Mouse (Mus musculus) stomach, postnatal 0 days (tissue): ENCODE measurements around the gene Ccdc107. TPM values are rescaled to one million over a fixed set of nuclear protein-coding genes. Genes with fewer than 3 reads are reported as not detected.

Experiments used
- ATAC-seq: fragments of 200-750 bp; cut with Nextera tagmentation; 2 replicates; pipeline ENCODE4 v1.8.0; 2017; ENCODE audit not compliant: low FRiP score, low TSS enrichment
- DNase-seq: peaks from one replicate; pipeline ENCODE4 v3.0.0-alpha.2; 2016; ENCODE audit warnings: low spot score
- H3K27ac ChIP-seq: fragments of 300-500 bp; sonication (generic); replicated peaks from 2 replicates; pipeline ENCODE4 v1.5.1; 2014; ENCODE audit warnings: mild to moderate bottlenecking, control low read depth
- H3K27me3 ChIP-seq: fragments of 300-500 bp; sonication (generic); 2 replicates; pipeline ENCODE4 v1.6.1; 2014; ENCODE audit warnings: low read length; ENCODE audit not compliant: control insufficient read depth, insufficient read depth
- H3K36me3 ChIP-seq: fragments of 300-500 bp; sonication (generic); 2 replicates; pipeline ENCODE4 v1.6.1; 2014; ENCODE audit warnings: low read length, mixed read lengths; ENCODE audit not compliant: control insufficient read depth, insufficient read depth
- H3K4me1 ChIP-seq: fragments of 300-500 bp; sonication (generic); replicated peaks from 2 replicates; pipeline ENCODE4 v1.6.1; 2014; ENCODE audit warnings: antibody characterized with exemption; ENCODE audit not compliant: control insufficient read depth, insufficient read depth
- H3K4me2 ChIP-seq: fragments of 300-500 bp; sonication (generic); replicated peaks from 2 replicates; pipeline ENCODE4 v1.6.1; 2014; ENCODE audit warnings: low read depth, mild to moderate bottlenecking, control low read depth, moderate library complexity
- H3K4me3 ChIP-seq: fragments of 300-500 bp; sonication (generic); 2 replicates; pipeline ENCODE4 v1.5.1; 2014; ENCODE audit warnings: low read depth, low read length, control low read depth
- H3K9ac ChIP-seq: fragments of 300-500 bp; sonication (generic); 2 replicates; pipeline ENCODE4 v1.6.1; 2014; ENCODE audit warnings: mild to moderate bottlenecking, low read length, control low read depth, mixed read lengths
- H3K9me3 ChIP-seq: fragments of 300-500 bp; sonication (generic); 2 replicates; pipeline ENCODE4 v1.6.1; 2016; ENCODE audit warnings: low read length; ENCODE audit not compliant: control insufficient read depth
- CTCF ChIP-seq: IDR thresholded peaks from 2 replicates; pipeline ENCODE4 v1.5.1; 2016; ENCODE audit warnings: antibody characterized with exemption, low read depth, mild to moderate bottlenecking, moderate library complexity
- EP300 ChIP-seq: optimal IDR thresholded peaks from 2 replicates; pipeline ENCODE3; 2016; ENCODE audit warnings: antibody characterized with exemption
- WGBS: fragments of 180-500 bp; shearing (Covaris S2); extraction: QIAGEN DNeasy Blood & Tissue Kit; methylation state at CpG from one replicate; pipeline ENCODE4 v1.1.7; 2014; 5-methylcytosine and 5-hydroxymethylcytosine counted together
- polyA plus RNA-seq: library from polyadenylated mRNA; unstranded; fragments of >200 nt; fragmentation: Nextera tagmentation; extraction: Ambion mirVana; gene quantifications from 2 replicates; pipeline ENCODE4 v1.2.1, GENCODE M21; 2015

Gene Ccdc107
- polyA plus RNA-seq, 1 experiment from 2014 or later: 120 TPM

GRCm38 (mm10) chr4:43504269-43504668, 11.6 kb downstream of the Ccdc107 start:
- Histone ChIP-seq H3K36me3 (no peaks in the 10 kb centered on the region), H3K4me2 (no peak overlapping the region), H3K27me3 (no peaks in the 10 kb centered on the region), H3K9ac (no peak overlapping the region), H3K4me3 (no peak overlapping the region), H3K27ac (no peak overlapping the region), H3K9me3 (no peaks in the 10 kb centered on the region), H3K4me1 (peaks cover 6% of the 10 kb centered on the region; the same call in 1 of the 2 replicates)
- 73% methylated on average over 4 of the region's 4 CpGs for WGBS
- no peak for TF ChIP-seq CTCF
- TF ChIP-seq EP300: no peak
- DNase-seq: no peak
- no peak for ATAC-seq

- no peak for DNase-seq
- ATAC-seq: no peak
- no peak overlapping the region for H3K9ac ChIP-seq
- WGBS: 69% methylated on average over 8 of the region's 8 CpGs
- peaks cover 4% of the 10 kb centered on the region; the same call in 1 of the 2 replicates for H3K4me1 ChIP-seq
- H3K4me2 ChIP-seq: no peak overlapping the region
- TF ChIP-seq CTCF (no peak), EP300 (no peak)
- no peaks in the 10 kb centered on the region for H3K9me3 ChIP-seq
- no peak overlapping the region for H3K4me3 ChIP-seq
- no peak overlapping the region for H3K27ac ChIP-seq
- H3K27me3 ChIP-seq: no peaks in the 10 kb centered on the region
- H3K36me3 ChIP-seq: no peaks in the 10 kb centered on the region
Measured at GRCm38 (mm10) chr4:43506074-43506473, 13.4 kb downstream of the Ccdc107 start.

DNA sequence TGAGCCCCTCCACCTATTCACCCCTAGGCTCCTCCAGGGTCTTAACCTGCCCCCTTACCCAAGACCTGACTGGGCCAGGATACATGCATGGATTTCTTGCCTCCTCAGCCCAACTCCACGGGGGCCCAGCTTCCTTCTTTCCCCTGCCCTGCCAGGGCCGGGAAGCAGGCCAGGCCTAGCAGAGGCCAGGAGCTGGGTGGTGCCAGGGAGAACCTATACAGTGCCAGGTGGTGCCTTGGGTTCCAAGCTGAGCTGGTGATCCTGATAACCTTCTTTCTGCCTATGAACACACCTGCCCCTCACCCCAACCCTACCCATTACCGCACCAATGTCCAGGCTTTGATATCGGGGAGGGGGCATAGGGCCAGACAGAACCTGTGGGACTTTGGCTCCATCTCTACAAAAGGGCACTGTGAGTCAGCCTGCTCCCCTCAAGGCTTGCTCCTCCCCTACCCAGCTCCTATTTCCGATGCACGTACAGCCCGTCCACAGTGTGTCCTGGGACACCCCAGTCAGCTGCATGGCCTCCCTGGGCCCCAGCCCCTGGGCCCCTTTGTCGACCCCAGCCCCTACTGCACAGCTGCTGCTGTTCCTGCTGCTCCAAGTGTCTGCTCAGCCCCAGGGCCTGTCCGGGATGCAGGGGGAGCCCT, 14.0 kb downstream of the Ccdc107 start, which contains the start of gene Car9:
Gene Car9, plus strand, starts transcription at position 431 of the 650 bp plus-strand sequence.
- TF ChIP-seq EP300: no peak
- no peak for TF ChIP-seq CTCF
- DNase-seq: no peak
- ATAC-seq: 0 out of 2 replicates have a peak, but pooled peaks have one; percentile 12
- H3K4me1 ChIP-seq: peaks cover 4% of the 10 kb centered on the region; the same call in 1 of the 2 replicates
- no peak within 1 kb of the TSS for H3K9ac ChIP-seq
- WGBS: 49% methylated on average over 9 of the region's 9 CpGs
- H3K36me3 ChIP-seq: no peaks in the 10 kb centered on the region
- peak within 1 kb of the TSS; percentile 80 for H3K4me2 ChIP-seq
- no peaks in the 10 kb centered on the region for H3K27me3 ChIP-seq
- peak within 1 kb of the TSS; percentile 39; the same call in 1 of the 2 replicates for H3K4me3 ChIP-seq
- H3K9me3 ChIP-seq: no peaks in the 10 kb centered on the region
- no peak within 1 kb of the TSS for H3K27ac ChIP-seq

DNA sequence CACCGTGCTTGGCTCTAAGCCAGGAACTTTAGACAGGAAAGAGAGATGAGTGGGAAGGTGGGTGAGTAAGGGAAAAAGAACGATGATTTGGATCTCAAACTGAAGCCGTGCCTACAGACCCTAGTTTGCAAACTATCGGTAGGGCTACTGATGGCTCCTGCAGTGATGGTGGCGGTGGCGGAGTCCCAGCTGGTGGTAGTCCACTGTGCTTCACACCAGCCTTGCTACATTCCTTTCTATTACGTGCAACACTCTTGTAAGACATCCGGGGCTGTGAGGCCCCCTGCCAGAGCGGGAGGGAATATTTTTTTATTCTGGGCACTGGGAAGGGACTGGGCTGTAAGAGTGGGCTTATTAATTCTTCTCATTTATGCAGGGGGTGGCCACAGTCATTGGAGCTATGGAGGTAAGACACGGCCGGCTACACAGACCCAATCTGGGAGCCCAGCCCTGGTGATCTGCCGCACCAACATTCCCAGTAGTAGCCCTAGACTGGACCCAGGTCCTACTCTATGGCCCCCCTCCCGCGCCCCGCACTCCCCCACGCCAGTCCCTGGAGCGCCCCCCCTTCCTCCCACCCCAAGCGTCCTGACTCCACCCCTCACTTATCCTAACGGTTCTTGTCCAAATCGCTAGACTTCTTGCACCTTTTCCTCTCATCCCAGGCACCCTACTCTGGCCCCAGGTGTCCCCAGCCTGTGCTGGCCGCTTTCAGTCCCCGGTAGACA, 15.4 kb downstream of the Ccdc107 start:
- peak; percentile 24 for ATAC-seq
- 7% methylated on average over 22 of the region's 22 CpGs for WGBS
- peak overlapping the region; percentile 9; the same call in 1 of the 2 replicates for H3K27ac ChIP-seq

DNA sequence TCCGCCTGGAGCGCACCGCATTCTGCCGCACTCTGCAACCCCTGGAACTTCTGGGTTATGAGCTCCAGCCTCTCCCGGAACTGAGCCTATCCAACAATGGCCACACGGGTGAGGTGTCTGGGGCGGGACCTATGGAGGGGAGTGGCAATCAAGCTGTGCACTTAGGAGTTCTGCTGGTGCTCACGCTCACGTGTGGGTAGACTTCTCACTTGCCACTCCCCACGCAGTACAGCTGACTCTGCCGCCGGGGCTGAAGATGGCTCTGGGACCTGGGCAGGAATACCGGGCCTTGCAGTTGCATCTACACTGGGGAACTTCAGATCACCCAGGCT, 15.9 kb downstream of the Ccdc107 start:
- peaks cover 4% of the 10 kb centered on the region; the same call in 1 of the 2 replicates for H3K4me1 ChIP-seq
- DNase-seq: peak; percentile 82
- peak; percentile 87 for ATAC-seq
- H3K4me3 ChIP-seq: peak overlapping the region; percentile 39
- no peaks in the 10 kb centered on the region for H3K9me3 ChIP-seq
- TF ChIP-seq CTCF (peak; percentile 17; the same call in 1 of the 2 replicates), EP300 (no peak)
- no peaks in the 10 kb centered on the region for H3K36me3 ChIP-seq
- H3K9ac ChIP-seq: peak overlapping the region; percentile 51
- under 1% methylated on average over 13 of the region's 13 CpGs for WGBS
- H3K27me3 ChIP-seq: no peaks in the 10 kb centered on the region
- H3K4me2 ChIP-seq: peak overlapping the region; percentile 80
- peak overlapping the region; percentile 45 for H3K27ac ChIP-seq

More for the DNA sequence above, 15.4 kb downstream of the Ccdc107 start:
- peak overlapping the region; percentile 39 for H3K4me3 ChIP-seq
- peaks cover 4% of the 10 kb centered on the region; the same call in 1 of the 2 replicates for H3K4me1 ChIP-seq
- no peaks in the 10 kb centered on the region for H3K36me3 ChIP-seq
- H3K4me2 ChIP-seq: peak overlapping the region; percentile 80
- peak overlapping the region; percentile 51; the same call in 1 of the 2 replicates for H3K9ac ChIP-seq
- DNase-seq: peak; percentile 41
- H3K9me3 ChIP-seq: no peaks in the 10 kb centered on the region
- TF ChIP-seq CTCF (no peak), EP300 (no peak)
- H3K27me3 ChIP-seq: no peaks in the 10 kb centered on the region
